Mouse (Mus musculus) neural tube, embryonic 14.5 days (tissue): ENCODE measurements around the gene Hist1h4k. TPM values are rescaled to one million over a fixed set of nuclear protein-coding genes. Genes with fewer than 3 reads are reported as not detected.
"Not testable (repeated sequence)": the region's sequence is repeated elsewhere in the genome, so short reads cannot be mapped to it uniquely, and the experiment has no call there.

Experiments used
- ATAC-seq: fragments of 200-750 bp; cut with Nextera tagmentation; 2 replicates; pipeline ENCODE4 v1.8.0; 2017; ENCODE audit warnings: low read depth, mild to moderate bottlenecking, moderate TSS enrichment, moderate library complexity
- H3K27ac ChIP-seq: fragments of 300-500 bp; sonication (generic); 2 replicates; pipeline ENCODE4 v1.5.1; 2014; ENCODE audit warnings: low read depth, mild to moderate bottlenecking, control low read depth, low read length, moderate library complexity, mixed read lengths
- H3K27me3 ChIP-seq: fragments of 300-500 bp; sonication (generic); 2 replicates; pipeline ENCODE4 v1.6.1; 2014; ENCODE audit warnings: low read length; ENCODE audit not compliant: control insufficient read depth, insufficient read depth
- H3K36me3 ChIP-seq: fragments of 300-500 bp; sonication (generic); 2 replicates; pipeline ENCODE4 v1.6.1; 2014; ENCODE audit warnings: low read length, mixed read lengths; ENCODE audit not compliant: control insufficient read depth, insufficient read depth
- H3K4me1 ChIP-seq: fragments of 300-500 bp; sonication (generic); 2 replicates; pipeline ENCODE4 v1.6.1; 2014; ENCODE audit warnings: low read length; ENCODE audit not compliant: control insufficient read depth, insufficient read depth
- H3K4me2 ChIP-seq: fragments of 300-500 bp; sonication (generic); 2 replicates; pipeline ENCODE4 v1.6.1; 2014; ENCODE audit warnings: mild to moderate bottlenecking, low read depth, low read length, control low read depth
- H3K4me3 ChIP-seq: fragments of 300-500 bp; sonication (generic); 2 replicates; pipeline ENCODE4 v1.5.1; 2014; ENCODE audit warnings: low read depth, low read length, control low read depth, mixed read lengths
- H3K9ac ChIP-seq: fragments of 300-500 bp; sonication (generic); replicated peaks from 2 replicates; pipeline ENCODE4 v1.6.1; 2014; ENCODE audit warnings: low read depth, mild to moderate bottlenecking, control low read depth, low read length, mixed read lengths
- H3K9me3 ChIP-seq: fragments of 300-500 bp; sonication (generic); 2 replicates; pipeline ENCODE4 v1.6.1; 2016; ENCODE audit warnings: low read length; ENCODE audit not compliant: control insufficient read depth
- WGBS: fragments of 180-500 bp; shearing (Covaris S2); extraction: QIAGEN DNeasy Blood & Tissue Kit; methylation state at CpG from one replicate; pipeline ENCODE4 v1.1.7; 2014; 5-methylcytosine and 5-hydroxymethylcytosine counted together
- polyA plus RNA-seq: library from polyadenylated mRNA; unstranded; fragments of >200 nt; fragmentation: Nextera tagmentation; extraction: Ambion mirVana; gene quantifications from 2 replicates; pipeline ENCODE4 v1.2.1, GENCODE M21; 2014

Gene Hist1h4k
- polyA plus RNA-seq, 1 experiment from 2014 or later, result not detected

DNA sequence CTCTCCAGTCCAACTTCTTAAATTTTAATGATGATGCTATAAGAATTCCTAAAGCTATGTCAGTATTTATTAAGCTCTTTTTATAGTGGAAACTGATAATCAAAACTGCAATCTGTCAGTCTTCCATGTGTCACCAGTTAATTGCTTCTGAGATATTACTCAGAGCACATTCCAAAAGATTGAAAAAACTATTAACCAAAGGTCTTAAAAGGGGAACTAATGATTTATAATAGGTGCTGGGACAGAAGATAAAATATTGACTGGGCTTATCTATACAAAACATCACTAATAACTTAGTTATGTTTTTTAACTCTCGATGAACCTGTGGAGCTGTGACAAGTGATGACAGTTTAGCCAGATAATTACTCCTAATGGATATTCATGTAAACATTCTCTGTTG, 5.3 kb downstream of the Hist1h4k start:
- Histone ChIP-seq H3K4me3 (no peak overlapping the region), H3K9me3 (no peaks in the 10 kb centered on the region), H3K36me3 (no peaks in the 10 kb centered on the region), H3K4me1 (peaks cover 19% of the 10 kb centered on the region), H3K9ac (no peak overlapping the region), H3K27me3 (no peaks in the 10 kb centered on the region), H3K4me2 (no peak overlapping the region), H3K27ac (no peak overlapping the region)
- ATAC-seq, result no peak
- 88% methylated on average over 1 of the region's 1 CpGs for WGBS

DNA sequence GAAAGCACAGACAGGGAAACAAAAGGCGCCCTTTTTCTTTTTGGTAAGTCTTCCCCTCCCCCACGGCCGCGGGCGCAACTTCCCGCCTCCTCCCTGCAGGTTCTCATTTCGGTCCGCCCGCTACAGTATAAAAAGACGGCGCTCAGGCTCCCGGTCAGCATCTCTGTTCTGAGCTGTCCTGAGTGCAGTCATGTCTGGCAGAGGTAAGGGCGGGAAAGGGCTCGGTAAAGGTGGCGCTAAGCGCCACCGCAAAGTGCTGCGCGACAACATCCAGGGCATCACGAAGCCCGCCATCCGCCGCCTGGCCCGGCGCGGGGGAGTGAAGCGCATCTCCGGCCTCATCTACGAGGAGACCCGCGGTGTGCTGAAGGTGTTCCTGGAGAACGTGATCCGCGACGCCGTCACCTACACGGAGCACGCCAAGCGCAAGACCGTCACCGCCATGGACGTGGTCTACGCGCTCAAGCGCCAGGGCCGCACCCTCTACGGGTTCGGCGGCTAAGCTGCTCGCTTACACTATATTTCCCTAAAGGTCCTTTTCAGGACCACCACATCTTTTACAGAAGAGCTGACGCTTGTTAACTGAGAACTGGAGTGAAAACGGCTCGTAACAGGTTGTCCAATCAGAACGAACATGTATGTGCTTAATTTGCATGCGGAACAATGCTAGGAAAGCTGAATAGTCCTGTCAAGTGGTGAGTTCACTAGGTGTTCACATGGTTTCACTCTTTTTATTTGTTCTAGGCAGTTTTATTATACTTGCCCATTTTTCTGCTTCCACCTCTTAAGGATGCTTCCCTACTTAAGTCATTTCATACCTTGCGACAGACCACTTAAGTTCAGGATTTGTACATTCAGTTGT, 15.2 kb downstream of the Hist1h4k start, which contains the start of gene Hist1h4j:
Gene Hist1h4j, plus strand, starts transcription at position 159 of the 862 bp plus-strand sequence.
- not testable (repeated sequence) for H3K36me3 ChIP-seq, H3K27me3 ChIP-seq, H3K9me3 ChIP-seq, H3K4me1 ChIP-seq
- peak; percentile 91 for ATAC-seq
- peak within 1 kb of the TSS; percentile 98 for H3K27ac ChIP-seq
- H3K4me2 ChIP-seq, result peak within 1 kb of the TSS; percentile 78
- under 1% methylated on average over 43 of the region's 56 CpGs for whole genome bisulfite sequencing
- H3K9ac ChIP-seq, result peak within 1 kb of the TSS; percentile 56
- H3K4me3 ChIP-seq, result peak within 1 kb of the TSS; percentile 48

DNA sequence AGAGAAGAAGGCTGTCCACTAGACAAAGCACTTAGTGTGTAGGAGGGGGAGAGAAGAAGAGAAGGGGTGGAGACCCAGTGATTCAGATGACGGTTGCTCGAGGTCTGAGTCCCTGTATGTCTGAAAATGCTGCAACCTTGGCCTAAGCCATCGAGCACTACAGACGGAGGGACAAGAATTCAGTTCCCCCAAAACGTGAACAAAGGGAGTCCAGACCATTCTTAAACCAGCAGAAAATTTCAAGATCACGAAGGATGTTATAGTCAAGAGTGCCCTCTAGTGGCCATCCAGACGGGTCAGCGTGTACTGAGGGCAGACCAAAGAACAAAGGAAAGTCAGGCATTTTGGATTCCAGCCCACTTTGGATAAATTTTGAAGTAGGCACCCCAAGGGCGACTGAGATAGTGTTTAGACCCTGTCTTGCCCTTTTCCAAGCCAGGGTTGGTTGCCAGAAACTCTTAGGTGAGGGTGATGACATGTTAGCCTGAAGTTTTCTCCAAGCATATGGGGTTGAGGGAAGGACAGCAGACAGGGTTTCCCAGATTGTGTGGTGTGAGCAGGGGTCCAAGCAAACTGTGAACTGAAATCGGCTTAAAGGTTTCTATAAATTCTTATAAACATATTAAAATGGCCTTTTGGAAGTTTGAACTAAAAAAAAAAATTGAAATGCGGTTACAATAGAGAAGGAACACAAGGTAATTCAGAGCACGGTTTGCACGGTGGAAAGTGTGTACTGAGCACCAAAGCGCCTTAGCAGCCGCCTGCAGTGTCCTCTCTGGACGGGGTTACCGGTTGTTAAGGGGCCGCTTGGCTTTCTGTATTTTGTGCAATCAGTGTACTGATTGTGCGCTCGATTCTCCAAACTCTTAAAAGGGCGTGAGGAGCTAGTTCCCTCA, 16.0 kb downstream of the Hist1h4k start:
- H3K36me3 ChIP-seq, result no peaks in the 10 kb centered on the region
- peak; percentile 84 for ATAC-seq
- WGBS, result 0% methylated on average over 21 of the region's 21 CpGs
- H3K9ac ChIP-seq, result peak overlapping the region; percentile 56
- peak overlapping the region; percentile 98 for H3K27ac ChIP-seq
- H3K9me3 ChIP-seq, result no peaks in the 10 kb centered on the region
- peaks cover 7% of the 10 kb centered on the region; the same call in 1 of the 2 replicates for H3K4me1 ChIP-seq
- no peaks in the 10 kb centered on the region for H3K27me3 ChIP-seq
- H3K4me2 ChIP-seq, result peak overlapping the region; percentile 78
- H3K4me3 ChIP-seq, result peak overlapping the region; percentile 48

DNA sequence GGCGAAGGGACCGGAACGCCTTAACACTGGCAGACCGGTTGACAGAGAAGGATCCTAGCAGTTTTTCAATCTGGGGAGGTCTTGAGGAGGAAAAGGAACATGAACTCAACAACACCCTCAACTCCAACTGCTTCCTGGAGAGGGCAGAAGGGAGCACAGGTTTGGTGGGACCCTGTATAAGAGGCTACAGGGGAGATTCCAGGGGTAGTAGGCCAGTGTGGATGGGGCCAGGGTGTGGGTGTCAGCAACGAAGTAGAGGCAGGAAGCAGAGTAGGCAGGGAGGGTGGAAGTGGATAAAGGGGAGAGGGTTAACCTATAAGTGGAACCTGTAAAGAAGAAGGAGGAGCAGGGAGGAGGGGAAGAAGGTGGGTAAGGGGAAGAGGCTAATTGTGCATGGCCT, 16.8 kb downstream of the Hist1h4k start:
- WGBS, result 66% methylated on average over 5 of the region's 5 CpGs
- peak; percentile 15; the same call in 1 of the 2 replicates for ATAC-seq

DNA sequence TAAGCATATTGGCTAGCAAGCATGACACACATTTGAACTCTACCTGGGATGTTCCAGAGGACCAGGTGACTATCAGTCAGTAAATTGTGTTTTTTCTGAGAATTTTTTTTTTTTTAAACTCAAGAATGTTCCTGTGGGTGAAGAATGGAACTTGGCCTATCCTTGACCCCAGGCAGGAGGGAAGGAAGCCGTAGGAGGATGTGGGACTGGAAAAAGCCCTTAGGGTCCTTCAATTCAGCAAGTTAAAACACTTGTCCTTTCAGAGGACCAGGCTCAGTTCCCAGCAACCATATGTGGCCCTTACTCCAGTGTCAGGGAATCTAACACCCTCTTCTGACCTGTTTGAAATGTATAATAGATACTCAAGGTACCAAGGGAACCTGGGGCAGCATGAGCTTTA, 20.8 kb downstream of the Hist1h4k start:
- no peak for ATAC-seq

More for the DNA sequence above, 16.8 kb downstream of the Hist1h4k start:
- Histone ChIP-seq H3K9me3 (no peaks in the 10 kb centered on the region), H3K4me3 (no peak overlapping the region), H3K4me2 (no peak overlapping the region), H3K27ac (peak overlapping the region; percentile 98), H3K9ac (peak overlapping the region; percentile 1; the same call in 1 of the 2 replicates), H3K36me3 (no peaks in the 10 kb centered on the region), H3K4me1 (peaks cover 7% of the 10 kb centered on the region; the same call in 1 of the 2 replicates), H3K27me3 (no peaks in the 10 kb centered on the region)

DNA sequence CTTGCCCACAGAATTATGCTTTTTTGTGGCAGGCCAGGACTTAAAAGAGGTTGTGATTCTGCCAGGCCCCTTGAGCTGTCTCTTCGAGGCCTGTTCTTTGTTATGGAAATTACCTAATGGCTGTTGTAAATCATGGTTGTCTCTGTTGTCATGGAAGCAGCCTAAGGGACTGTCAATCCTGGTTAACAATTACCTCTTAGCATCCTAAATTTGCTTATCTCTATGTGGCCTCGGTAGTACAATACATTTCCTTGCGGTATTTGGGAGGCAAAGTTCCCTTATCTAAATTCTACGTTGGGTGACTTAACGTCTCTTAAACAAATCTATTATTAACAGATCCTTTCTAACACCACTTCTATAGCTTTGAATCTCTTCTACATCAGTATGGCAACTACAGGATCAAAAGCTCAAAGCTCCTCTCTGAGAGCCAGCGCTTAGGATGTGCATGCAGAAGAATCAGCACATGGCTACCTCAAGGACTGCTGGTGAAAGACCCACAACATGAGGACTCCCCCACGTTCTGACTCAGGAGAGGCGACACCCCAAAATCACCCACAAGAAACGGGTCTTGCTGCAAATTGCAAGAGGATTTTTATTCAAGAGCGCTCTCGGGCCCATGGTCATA, 22.2 kb downstream of the Hist1h4k start:
- Histone ChIP-seq H3K4me1 (no peaks in the 10 kb centered on the region), H3K9me3 (no peaks in the 10 kb centered on the region), H3K9ac (no peak overlapping the region), H3K4me2 (no peak overlapping the region), H3K27ac (no peak overlapping the region), H3K36me3 (no peaks in the 10 kb centered on the region), H3K27me3 (no peaks in the 10 kb centered on the region), H3K4me3 (no peak overlapping the region)
- WGBS, result 10% methylated on average over 10 of the region's 11 CpGs
- peak; percentile 69; the same call in 1 of the 2 replicates for ATAC-seq

More for the DNA sequence above, 20.8 kb downstream of the Hist1h4k start:
- H3K4me1 ChIP-seq, result no peaks in the 10 kb centered on the region
- H3K4me3 ChIP-seq, result no peak overlapping the region
- H3K27me3 ChIP-seq, result no peaks in the 10 kb centered on the region
- H3K9ac ChIP-seq, result no peak overlapping the region
- H3K9me3 ChIP-seq, result no peaks in the 10 kb centered on the region
- H3K4me2 ChIP-seq, result no peak overlapping the region
- 71% methylated on average over 1 of the region's 1 CpGs for whole genome bisulfite sequencing
- H3K27ac ChIP-seq, result no peak overlapping the region
- no peaks in the 10 kb centered on the region for H3K36me3 ChIP-seq

DNA sequence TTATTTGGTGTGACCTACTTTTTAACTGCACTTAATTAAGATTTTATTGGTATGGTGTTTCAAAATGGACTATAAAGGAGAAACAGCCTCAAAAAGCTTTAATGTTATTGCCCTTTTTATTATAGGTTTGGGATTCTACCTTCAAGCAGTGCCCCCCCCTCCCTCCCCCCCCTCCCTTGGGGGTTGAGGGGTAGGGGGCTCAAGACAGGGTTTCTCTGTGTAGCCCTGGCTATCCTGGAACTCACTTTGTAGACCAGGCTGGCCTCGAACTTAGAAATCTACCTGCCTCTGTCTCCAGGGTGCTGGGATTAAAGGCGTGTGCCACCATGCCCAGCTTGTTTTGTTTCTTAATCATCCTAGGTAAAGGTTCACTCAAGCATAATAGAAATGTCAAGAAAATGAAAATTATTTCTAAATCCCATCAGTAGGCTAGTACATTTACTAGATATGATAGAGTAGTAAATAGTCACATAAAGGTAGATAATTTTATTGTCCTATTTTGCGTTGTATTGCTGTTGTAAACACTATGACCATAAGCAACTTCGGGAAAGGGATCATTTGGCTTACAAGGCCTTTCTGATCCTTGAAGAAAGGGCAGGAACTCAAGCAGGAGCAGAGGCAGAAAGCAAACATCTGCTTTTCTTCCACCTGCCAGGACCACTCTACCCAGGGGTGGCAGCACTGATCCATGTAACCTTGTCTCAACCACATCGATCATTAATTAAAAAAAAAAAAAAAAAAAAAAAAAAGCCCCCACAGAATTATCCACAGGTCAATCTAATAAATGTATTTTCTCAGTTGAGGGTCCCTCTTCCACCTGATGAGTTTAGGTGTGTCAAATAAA, 27.1 kb downstream of the Hist1h4k start:
- Histone ChIP-seq H3K9me3 (no peaks in the 10 kb centered on the region), H3K9ac (no peak overlapping the region), H3K4me2 (peak overlapping the region; percentile 54; the same call in 1 of the 2 replicates), H3K36me3 (no peaks in the 10 kb centered on the region), H3K4me1 (peaks cover 14% of the 10 kb centered on the region), H3K4me3 (no peak overlapping the region), H3K27me3 (no peaks in the 10 kb centered on the region), H3K27ac (no peak overlapping the region)
- WGBS, result 27% methylated on average over 5 of the region's 5 CpGs
- no peak for ATAC-seq

DNA sequence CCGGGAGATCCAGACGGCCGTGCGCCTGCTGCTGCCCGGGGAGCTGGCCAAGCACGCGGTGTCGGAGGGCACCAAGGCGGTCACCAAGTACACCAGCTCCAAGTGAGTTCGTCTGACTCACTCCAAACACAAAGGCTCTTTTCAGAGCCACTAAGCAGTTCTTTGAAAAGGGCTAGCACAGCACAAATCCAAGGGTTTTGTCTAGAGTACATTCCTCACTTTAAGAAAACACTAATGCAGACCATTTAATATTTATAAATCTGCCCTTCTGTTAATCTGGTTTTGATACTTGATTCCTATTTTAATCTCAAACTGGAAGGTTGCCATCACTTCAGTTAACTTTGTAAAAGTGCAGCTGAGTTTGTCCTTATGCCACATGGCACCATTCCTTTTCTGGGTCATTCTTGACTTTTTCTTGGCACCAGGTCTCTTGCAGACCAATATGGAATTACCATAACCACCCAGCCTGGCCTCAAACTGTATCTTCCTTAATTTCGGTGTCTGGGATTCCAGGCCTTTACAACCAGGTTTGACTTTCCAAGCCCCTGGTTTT, 27.9 kb downstream of the Hist1h4k start:
- peaks cover 17% of the 10 kb centered on the region for H3K4me1 ChIP-seq
- H3K9me3 ChIP-seq, result no peaks in the 10 kb centered on the region
- WGBS, result 2% methylated on average over 9 of the region's 11 CpGs
- ATAC-seq, result peak; percentile 29
- H3K9ac ChIP-seq, result peak overlapping the region; percentile 41; the same call in 1 of the 2 replicates
- no peaks in the 10 kb centered on the region for H3K36me3 ChIP-seq
- H3K27me3 ChIP-seq, result no peaks in the 10 kb centered on the region
- peak overlapping the region; percentile 73; the same call in 1 of the 2 replicates for H3K27ac ChIP-seq
- peak overlapping the region; percentile 37 for H3K4me3 ChIP-seq
- H3K4me2 ChIP-seq, result peak overlapping the region; percentile 54
